Mouse (Mus musculus): Measurements from ENCODE around the gene Tnr.

DNA sequence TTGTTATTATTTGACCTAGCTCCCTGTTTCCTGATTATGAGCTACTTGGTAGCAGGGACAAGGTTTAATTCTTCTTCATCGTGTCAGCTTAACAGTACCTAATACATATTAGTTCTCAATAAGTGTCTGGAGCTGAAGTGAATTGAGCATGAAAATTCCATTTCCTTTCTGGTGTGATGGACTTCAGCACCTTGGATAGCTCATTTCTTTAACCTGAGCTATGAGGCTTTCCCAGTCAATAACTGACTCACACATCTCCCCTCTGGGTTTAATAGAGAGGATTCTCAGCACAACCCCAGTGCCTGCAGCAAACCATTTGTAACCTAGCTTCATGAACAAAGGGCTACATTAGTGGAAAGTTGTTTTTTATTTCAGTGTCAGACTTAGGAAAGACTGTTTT, 97.8 kb downstream of the Tnr start:
- TF ChIP-seq POLR2A (IDR thresholded peaks at IDR 0.05; ENCODE audit: extremely low read depth, insufficient read depth, low read length) (no peak), CTCF (IDR thresholded peaks at IDR 0.05; ENCODE audit: low read depth, low read length) (no peak)

All from liver, adult 2 months (tissue).